Mouse (Mus musculus): ENCODE data around the gene Tnfsf13. TPM values are rescaled to one million over a fixed set of nuclear protein-coding genes. Genes with fewer than 3 reads are reported as not detected.
"Not testable (repeated sequence)": the region's sequence is repeated elsewhere in the genome, so short reads cannot be mapped to it uniquely, and the experiment has no call there.

Tnfsf13 gene
- total RNA-seq, 1 experiment: 8.6 TPM

- in situ Hi-C loops (cut with MboI; ENCODE audit: low sequenced_read_pairs in 2 of 2, unreplicated experiment in 2 of 2): no loop called here
- Histone ChIP-seq H3K4me1 (ENCODE audit: control insufficient read depth in 2 of 2, insufficient read depth in 2 of 2, low read length in 2 of 2, poor library complexity in 1 of 2) (peaks cover 22 to 33% of the 10 kb centered on the region in 2 experiments), H3K36me3 (ENCODE audit: control insufficient read depth, insufficient read depth, low read length, poor library complexity, severe bottlenecking) (no peaks in the 10 kb centered on the region), H3K9me3 (ENCODE audit: control insufficient read depth, insufficient read depth, low read depth, low read length) (no peaks in the 10 kb centered on the region), H3K27ac (ENCODE audit: insufficient read depth, low read depth, low read length, poor library complexity, severe bottlenecking) (peak overlapping the region; percentile 89), H3K4me3 (ENCODE audit: insufficient read depth in 1 of 2, low read depth in 1 of 2, low read length in 2 of 2, poor library complexity in 1 of 2, severe bottlenecking in 1 of 2) (peak overlapping the region in 1 of 2 experiments; percentile 4; a peak in 2 of 4 replicates), H3K9ac (ENCODE audit: insufficient read depth, low read depth, low read length, poor library complexity, severe bottlenecking) (peak overlapping the region; percentile 33; the same call in 1 of the 2 replicates)
- TF ChIP-seq MAFK (IDR thresholded peaks at IDR 0.05; ENCODE audit: insufficient read depth, low read depth, low read length) (no peak), CHD2 (IDR thresholded peaks at IDR 0.05; ENCODE audit: low read depth, low read length) (peak; percentile 61; the same call in 1 of the 2 replicates), ZC3H11A (IDR thresholded peaks at IDR 0.05; ENCODE audit: borderline replicate concordance, low read depth, low read length) (no peak), HCFC1 (IDR thresholded peaks at IDR 0.05; ENCODE audit: borderline replicate concordance, insufficient read depth, low read length) (no peak), ZNF384 (IDR thresholded peaks at IDR 0.05; ENCODE audit: low read depth, low read length) (peak; percentile 79)
- DNase-seq (ENCODE audit: low read depth, low spot score): no peak
Observed at GRCm38 (mm10) chr11:69703814-69704612, 18.4 kb upstream of the Tnfsf13 start.

GRCm38 (mm10) chr11:69703381-69703780, 17.8 kb upstream of the Tnfsf13 start:
- H3K9me3 ChIP-seq (ENCODE audit: control insufficient read depth, insufficient read depth, low read depth, low read length); in situ Hi-C loops (cut with MboI; ENCODE audit: low sequenced_read_pairs in 2 of 2, unreplicated experiment in 2 of 2); H3K4me3 ChIP-seq (ENCODE audit: insufficient read depth in 1 of 2, low read depth in 1 of 2, low read length in 2 of 2, poor library complexity in 1 of 2, severe bottlenecking in 1 of 2); H3K36me3 ChIP-seq (ENCODE audit: control insufficient read depth, insufficient read depth, low read length, poor library complexity, severe bottlenecking); DNase-seq (ENCODE audit: low read depth, low spot score): not testable (repeated sequence)
- H3K9ac ChIP-seq (ENCODE audit: insufficient read depth, low read depth, low read length, poor library complexity, severe bottlenecking): peak overlapping the region; percentile 45; the same call in 1 of the 2 replicates
- H3K27ac ChIP-seq (ENCODE audit: insufficient read depth, low read depth, low read length, poor library complexity, severe bottlenecking): peak overlapping the region; percentile 98
- peaks cover 18 to 32% of the 10 kb centered on the region in 2 experiments; a peak in 3 of 4 replicates for H3K4me1 ChIP-seq (ENCODE audit: control insufficient read depth in 2 of 2, insufficient read depth in 2 of 2, low read length in 2 of 2, poor library complexity in 1 of 2)

- in situ Hi-C loops (cut with MboI; ENCODE audit: low sequenced_read_pairs in 2 of 2, unreplicated experiment in 2 of 2); H3K9me3 ChIP-seq (ENCODE audit: control insufficient read depth, insufficient read depth, low read depth, low read length): not testable (repeated sequence)
- H3K27ac ChIP-seq (ENCODE audit: insufficient read depth, low read depth, low read length, poor library complexity, severe bottlenecking): peak overlapping the region; percentile 98
Observed at GRCm38 (mm10) chr11:69702886-69703285, 17.3 kb upstream of the Tnfsf13 start.

GRCm38 (mm10) chr11:69699595-69699994, 14.0 kb upstream of the Tnfsf13 start:
- TF ChIP-seq ZC3H11A (IDR thresholded peaks at IDR 0.05; ENCODE audit: borderline replicate concordance, low read depth, low read length) (no peak), CHD2 (IDR thresholded peaks at IDR 0.05; ENCODE audit: low read depth, low read length) (no peak), MAFK (IDR thresholded peaks at IDR 0.05; ENCODE audit: insufficient read depth, low read depth, low read length) (no peak), ZNF384 (IDR thresholded peaks at IDR 0.05; ENCODE audit: low read depth, low read length) (no peak), HCFC1 (IDR thresholded peaks at IDR 0.05; ENCODE audit: borderline replicate concordance, insufficient read depth, low read length) (no peak)
- H3K4me3 ChIP-seq (ENCODE audit: insufficient read depth in 1 of 2, low read depth in 1 of 2, low read length in 2 of 2, poor library complexity in 1 of 2, severe bottlenecking in 1 of 2): no peak overlapping the region
- in situ Hi-C loops (cut with MboI; ENCODE audit: low sequenced_read_pairs in 2 of 2, unreplicated experiment in 2 of 2): no loop called here
- no peak overlapping the region for H3K9ac ChIP-seq (ENCODE audit: insufficient read depth, low read depth, low read length, poor library complexity, severe bottlenecking)
- DNase-seq (ENCODE audit: low read depth, low spot score): no peak
- H3K27ac ChIP-seq (ENCODE audit: insufficient read depth, low read depth, low read length, poor library complexity, severe bottlenecking): peak overlapping the region; percentile 55; the same call in 1 of the 2 replicates
- H3K9me3 ChIP-seq (ENCODE audit: control insufficient read depth, insufficient read depth, low read depth, low read length): no peaks in the 10 kb centered on the region
- H3K36me3 ChIP-seq (ENCODE audit: control insufficient read depth, insufficient read depth, low read length, poor library complexity, severe bottlenecking): no peaks in the 10 kb centered on the region
- peaks cover 10 to 32% of the 10 kb centered on the region in 2 experiments for H3K4me1 ChIP-seq (ENCODE audit: control insufficient read depth in 2 of 2, insufficient read depth in 2 of 2, low read length in 2 of 2, poor library complexity in 1 of 2)

More at GRCm38 (mm10) chr11:69702886-69703285, 17.3 kb upstream of the Tnfsf13 start:
- not testable (repeated sequence) for DNase-seq (ENCODE audit: low read depth, low spot score); H3K4me3 ChIP-seq (ENCODE audit: insufficient read depth in 1 of 2, low read depth in 1 of 2, low read length in 2 of 2, poor library complexity in 1 of 2, severe bottlenecking in 1 of 2); H3K36me3 ChIP-seq (ENCODE audit: control insufficient read depth, insufficient read depth, low read length, poor library complexity, severe bottlenecking)
- peak overlapping the region; percentile 45; the same call in 1 of the 2 replicates for H3K9ac ChIP-seq (ENCODE audit: insufficient read depth, low read depth, low read length, poor library complexity, severe bottlenecking)
- peaks cover 18 to 29% of the 10 kb centered on the region in 2 experiments; a peak in 3 of 4 replicates for H3K4me1 ChIP-seq (ENCODE audit: control insufficient read depth in 2 of 2, insufficient read depth in 2 of 2, low read length in 2 of 2, poor library complexity in 1 of 2)

- peaks cover 10 to 32% of the 10 kb centered on the region in 2 experiments for H3K4me1 ChIP-seq (ENCODE audit: control insufficient read depth in 2 of 2, insufficient read depth in 2 of 2, low read length in 2 of 2, poor library complexity in 1 of 2)
- no peaks in the 10 kb centered on the region for H3K9me3 ChIP-seq (ENCODE audit: control insufficient read depth, insufficient read depth, low read depth, low read length)
- in situ Hi-C loops (cut with MboI; ENCODE audit: low sequenced_read_pairs in 2 of 2, unreplicated experiment in 2 of 2): no loop called here
- H3K27ac ChIP-seq (ENCODE audit: insufficient read depth, low read depth, low read length, poor library complexity, severe bottlenecking): peak overlapping the region; percentile 72; the same call in 1 of the 2 replicates
- no peak for DNase-seq (ENCODE audit: low read depth, low spot score)
- no peaks in the 10 kb centered on the region for H3K36me3 ChIP-seq (ENCODE audit: control insufficient read depth, insufficient read depth, low read length, poor library complexity, severe bottlenecking)
- no peak overlapping the region for H3K4me3 ChIP-seq (ENCODE audit: insufficient read depth in 1 of 2, low read depth in 1 of 2, low read length in 2 of 2, poor library complexity in 1 of 2, severe bottlenecking in 1 of 2)
- H3K9ac ChIP-seq (ENCODE audit: insufficient read depth, low read depth, low read length, poor library complexity, severe bottlenecking): peak overlapping the region; percentile 63; the same call in 1 of the 2 replicates
- TF ChIP-seq ZNF384 (IDR thresholded peaks at IDR 0.05; ENCODE audit: low read depth, low read length) (no peak), MAFK (IDR thresholded peaks at IDR 0.05; ENCODE audit: insufficient read depth, low read depth, low read length) (no peak), ZC3H11A (IDR thresholded peaks at IDR 0.05; ENCODE audit: borderline replicate concordance, low read depth, low read length) (no peak), HCFC1 (IDR thresholded peaks at IDR 0.05; ENCODE audit: borderline replicate concordance, insufficient read depth, low read length) (no peak), CHD2 (IDR thresholded peaks at IDR 0.05; ENCODE audit: low read depth, low read length) (no peak)
Observed at GRCm38 (mm10) chr11:69698574-69698973, 13.0 kb upstream of the Tnfsf13 start.
